Mouse (Mus musculus) ES-Bruce4 (cell line): ENCODE results near the gene Mbd6. TPM values are rescaled to one million over a fixed set of nuclear protein-coding genes. Genes with fewer than 3 reads are reported as not detected.

Experiments
- H3K27ac ChIP-seq: 2 replicates; pipeline ENCODE4 v1.5.1; 2012; ENCODE audit warnings: low read length, inconsistent platforms; ENCODE audit not compliant: insufficient read depth
- H3K27me3 ChIP-seq: 2 replicates; pipeline ENCODE4 v1.6.1; 2012; ENCODE audit warnings: mild to moderate bottlenecking, low read length, inconsistent platforms; ENCODE audit not compliant: control insufficient read depth, poor library complexity, insufficient read depth, severe bottlenecking
- H3K36me3 ChIP-seq: 2 replicates; pipeline ENCODE4 v1.6.1; 2012; ENCODE audit warnings: inconsistent platforms, mild to moderate bottlenecking, low read length, moderate library complexity; ENCODE audit not compliant: control insufficient read depth, poor library complexity, insufficient read depth, severe bottlenecking
- H3K4me1 ChIP-seq: one replicate; pipeline ENCODE4 v1.8.1; 2011; ENCODE audit warnings: low read length; ENCODE audit not compliant: control insufficient read depth, insufficient read depth
- H3K4me3 ChIP-seq: 2 replicates; pipeline ENCODE4 v1.5.1; 2011; ENCODE audit warnings: low read depth, mild to moderate bottlenecking, low read length
- H3K9ac ChIP-seq: 2 replicates; pipeline ENCODE4 v1.6.1; 2012; ENCODE audit warnings: low read depth, mild to moderate bottlenecking, inconsistent platforms; ENCODE audit not compliant: poor library complexity, severe bottlenecking
- H3K9me3 ChIP-seq: replicated peaks from 2 replicates; pipeline ENCODE4 v1.6.1; 2012; ENCODE audit warnings: mild to moderate bottlenecking, low read length, inconsistent platforms; ENCODE audit not compliant: control insufficient read depth, poor library complexity, insufficient read depth, severe bottlenecking
- CTCF ChIP-seq: IDR thresholded peaks from one replicate; pipeline ENCODE4 v1.8.1; 2011; ENCODE audit warnings: low read depth, low read length
- EP300 ChIP-seq: IDR thresholded peaks from 2 replicates; pipeline ENCODE4 v1.6.1; 2011; ENCODE audit warnings: low read depth, low read length; ENCODE audit not compliant: insufficient read depth
- POLR2A ChIP-seq: IDR thresholded peaks from one replicate; pipeline ENCODE4 v1.8.1; 2011; ENCODE audit warnings: low read length; ENCODE audit not compliant: insufficient read depth
- polyA plus RNA-seq: library from polyadenylated mRNA; stranded (reverse); fragments of >200 nt; gene quantifications from 2 replicates; pipeline ENCODE4 v1.2.4, GENCODE M21; 2011; ENCODE audit warnings: low read depth; ENCODE audit not compliant: missing spikeins, insufficient read depth, insufficient read length

Mbd6 gene
- polyA plus RNA-seq, 1 experiment = 26.2 TPM

- H3K9ac ChIP-seq = no peak overlapping the region
- peaks cover 67% of the 10 kb centered on the region for H3K36me3 ChIP-seq
- H3K4me1 ChIP-seq = no peaks in the 10 kb centered on the region
- H3K4me3 ChIP-seq = no peak overlapping the region
- H3K9me3 ChIP-seq = peaks cover 12% of the 10 kb centered on the region
- no peak overlapping the region for H3K27ac ChIP-seq
- TF ChIP-seq CTCF = no peak
- no peak for TF ChIP-seq POLR2A
- no peak for TF ChIP-seq EP300
- H3K27me3 ChIP-seq = no peaks in the 10 kb centered on the region
These were observed 8.4 kb upstream of the Mbd6 start for GRCm38 (mm10) chr10:127297015-127297871.

- no peaks in the 10 kb centered on the region for H3K27me3 ChIP-seq
- H3K36me3 ChIP-seq = peaks cover 59% of the 10 kb centered on the region
These were observed 7.4 kb upstream of the Mbd6 start for GRCm38 (mm10) chr10:127295986-127296794.

GRCm38 (mm10) chr10:127294895-127295510 is 6.2 kb upstream of the Mbd6 start:
- H3K27ac ChIP-seq = no peak overlapping the region
- H3K9ac ChIP-seq = no peak overlapping the region
- TF ChIP-seq CTCF (no peak), EP300 (no peak), POLR2A (no peak)
- peaks cover 52% of the 10 kb centered on the region for H3K36me3 ChIP-seq
- no peak overlapping the region for H3K4me3 ChIP-seq
- no peaks in the 10 kb centered on the region for H3K4me1 ChIP-seq
- no peaks in the 10 kb centered on the region for H3K27me3 ChIP-seq
- peaks cover 12% of the 10 kb centered on the region for H3K9me3 ChIP-seq

More at GRCm38 (mm10) chr10:127295986-127296794, 7.4 kb upstream of the Mbd6 start:
- Histone ChIP-seq H3K9me3 (peaks cover 12% of the 10 kb centered on the region), H3K27ac (no peak overlapping the region), H3K4me3 (no peak overlapping the region), H3K9ac (no peak overlapping the region), H3K4me1 (no peaks in the 10 kb centered on the region)
- TF ChIP-seq POLR2A = no peak
- TF ChIP-seq CTCF = no peak
- no peak for TF ChIP-seq EP300

- Histone ChIP-seq H3K9me3 (peaks cover 12% of the 10 kb centered on the region), H3K27ac (no peak overlapping the region), H3K9ac (no peak overlapping the region), H3K36me3 (peaks cover 45% of the 10 kb centered on the region), H3K4me3 (no peak overlapping the region), H3K4me1 (no peaks in the 10 kb centered on the region), H3K27me3 (no peaks in the 10 kb centered on the region)
- no peak for TF ChIP-seq EP300
- no peak for TF ChIP-seq CTCF
- no peak for TF ChIP-seq POLR2A
These were observed 4.8 kb upstream of the Mbd6 start for GRCm38 (mm10) chr10:127293590-127294113.

- no peak overlapping the region for H3K27ac ChIP-seq
- H3K36me3 ChIP-seq = peaks cover 44% of the 10 kb centered on the region
- TF ChIP-seq POLR2A (no peak), EP300 (no peak)
- H3K4me3 ChIP-seq = no peak overlapping the region
- H3K4me1 ChIP-seq = no peaks in the 10 kb centered on the region
- H3K9ac ChIP-seq = no peak overlapping the region
- peaks cover 12% of the 10 kb centered on the region for H3K9me3 ChIP-seq
- H3K27me3 ChIP-seq = no peaks in the 10 kb centered on the region
These were observed 4.2 kb upstream of the Mbd6 start for GRCm38 (mm10) chr10:127292987-127293538.
